Mouse (Mus musculus): ENCODE measurements around the gene Aldh1l1. TPM values are rescaled to one million over a fixed set of nuclear protein-coding genes. Genes with fewer than 3 reads are reported as not detected.

The Aldh1l1 gene
- total and polyA plus RNA-seq, 3 experiments: 0.04 to 0.14 TPM; not detected in 1

DNA sequence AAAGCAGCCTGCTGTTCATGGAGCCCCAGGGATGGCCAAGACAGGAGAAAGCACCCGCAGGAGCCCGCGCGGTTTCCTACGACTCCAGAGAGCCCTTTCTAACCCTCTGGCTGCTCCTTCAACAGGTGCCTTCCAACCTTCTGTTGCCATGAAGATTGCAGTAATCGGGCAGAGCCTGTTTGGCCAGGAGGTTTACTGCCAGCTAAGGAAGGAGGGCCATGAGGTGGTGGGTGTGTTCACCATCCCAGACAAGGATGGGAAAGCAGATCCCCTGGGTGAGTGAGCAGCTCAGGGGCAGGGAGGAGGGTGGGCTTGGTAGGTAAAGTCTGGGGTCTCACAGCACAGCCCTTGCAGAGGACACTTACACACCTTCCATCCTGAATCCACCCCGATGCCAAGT is 70.8 kb downstream of the Aldh1l1 start:
- DNase-seq (ENCODE audit: low read depth, low spot score): no peak
- TF ChIP-seq GABPA (IDR thresholded peaks at IDR 0.05; ENCODE audit: low read depth, low read length) (no peak), JUND (IDR thresholded peaks at IDR 0.05; ENCODE audit: low read depth, low read length) (no peak), SMC3 (IDR thresholded peaks at IDR 0.05; ENCODE audit: low read depth, low read length) (no peak), HCFC1 (IDR thresholded peaks at IDR 0.05; ENCODE audit: low read depth, low read length) (no peak), MAFK (IDR thresholded peaks at IDR 0.05; ENCODE audit: borderline replicate concordance, low read depth, low read length) (no peak), TBP (IDR thresholded peaks at IDR 0.05; ENCODE audit: low read depth, low read length) (no peak), NRF1 (IDR thresholded peaks at IDR 0.05; ENCODE audit: insufficient read depth, low read depth, low read length, poor library complexity, severe bottlenecking) (no peak), MEF2A (IDR thresholded peaks at IDR 0.05; ENCODE audit: extremely low read depth, insufficient replicate concordance, low read depth, low read length, poor library complexity, severe bottlenecking) (no peak), ELF1 (IDR thresholded peaks at IDR 0.05; ENCODE audit: low read depth, low read length) (no peak), TAL1 (IDR thresholded peaks at IDR 0.05; ENCODE audit: low read length) (no peak), UBTF (IDR thresholded peaks at IDR 0.05; ENCODE audit: borderline replicate concordance, insufficient read depth, low read depth, low read length) (no peak), USF1 (IDR thresholded peaks at IDR 0.05; ENCODE audit: low read depth, low read length) (no peak), POLR2AphosphoS2 (IDR thresholded peaks at IDR 0.05; ENCODE audit: low read length) (no peak), MYC (IDR thresholded peaks at IDR 0.05; ENCODE audit: low read depth, low read length) (no peak), KAT2A (conservative IDR thresholded peaks at IDR 0.05; ENCODE audit: low read depth, low read length) (no peak), USF2 (IDR thresholded peaks at IDR 0.05; ENCODE audit: borderline replicate concordance in 1 of 2, insufficient read depth in 1 of 2, low read depth in 1 of 2, low read length in 2 of 2) (no peak)
- no peaks in the 10 kb centered on the region; a peak in 1 of 4 replicates for H3K27me3 ChIP-seq (ENCODE audit: control insufficient read depth in 1 of 2, insufficient read depth in 2 of 2, low read length in 2 of 2)
- H3K27ac ChIP-seq (ENCODE audit: control insufficient read depth, low read depth, low read length): no peak overlapping the region
- no peaks in the 10 kb centered on the region for H3K4me1 ChIP-seq (ENCODE audit: control insufficient read depth in 1 of 2, insufficient read depth in 2 of 2, low read length in 2 of 2)
- H3K9ac ChIP-seq (ENCODE audit: control insufficient read depth, low read depth, low read length, poor library complexity, severe bottlenecking): no peak overlapping the region
- no peaks in the 10 kb centered on the region for H3K36me3 ChIP-seq (ENCODE audit: control insufficient read depth in 1 of 2, insufficient read depth in 2 of 2, low read length in 2 of 2)
- H3K79me2 ChIP-seq (ENCODE audit: control insufficient read depth, insufficient read depth, low read length, poor library complexity): no peaks in the 10 kb centered on the region
- H3K4me3 ChIP-seq (ENCODE audit: control insufficient read depth in 1 of 2, insufficient read depth in 1 of 2, low read depth in 2 of 2, low read length in 2 of 2): no peak overlapping the region
- no peaks in the 10 kb centered on the region for H3K9me3 ChIP-seq (replicated peaks; ENCODE audit: insufficient read depth, low read length)

DNA sequence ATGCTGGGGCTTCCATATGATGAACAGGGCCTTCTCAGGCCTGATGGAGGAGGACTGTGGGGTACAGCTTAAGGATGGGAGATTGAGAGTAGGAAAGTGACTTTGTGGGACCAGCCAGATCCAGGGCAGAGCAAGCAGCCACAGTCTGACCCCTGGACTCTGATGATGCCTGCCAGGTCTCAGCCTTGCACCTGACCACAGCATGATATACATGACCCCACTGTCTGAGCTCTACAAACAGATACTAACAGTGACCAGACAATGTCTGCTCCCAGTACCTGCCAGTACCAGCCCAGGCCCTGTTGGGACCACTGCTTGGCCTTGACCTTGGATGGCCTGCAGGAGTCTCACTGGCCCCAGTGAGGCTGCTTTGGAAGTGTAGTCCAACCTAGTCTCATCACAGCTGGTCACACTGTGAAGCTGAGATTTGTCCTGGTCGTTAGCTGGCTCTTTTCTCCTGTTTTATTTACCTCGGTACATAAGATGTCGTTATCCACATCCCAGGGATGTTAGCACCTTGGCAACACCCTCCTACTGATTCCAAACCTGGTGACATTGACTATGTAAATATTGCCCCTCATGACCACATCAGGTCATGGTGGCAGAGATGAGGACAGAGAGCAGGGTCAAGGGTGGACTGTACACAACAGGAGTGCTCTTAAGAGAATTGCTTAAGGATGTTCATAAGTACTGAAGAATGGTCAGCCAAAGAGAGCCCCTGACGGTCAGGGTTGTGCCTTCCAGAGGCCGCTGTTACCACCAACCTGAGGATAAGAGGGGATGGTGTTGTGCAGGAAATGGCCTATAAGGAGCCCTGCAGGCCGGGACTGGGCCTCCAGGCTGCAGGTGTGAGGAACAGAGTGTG is 71.8 kb downstream of the Aldh1l1 start:
- Histone ChIP-seq H3K27me3 (ENCODE audit: control insufficient read depth in 1 of 2, insufficient read depth in 2 of 2, low read length in 2 of 2) (peaks cover 0 to under 1% of the 10 kb centered on the region in 2 experiments; a peak in 2 of 4 replicates), H3K36me3 (ENCODE audit: control insufficient read depth in 1 of 2, insufficient read depth in 2 of 2, low read length in 2 of 2) (no peaks in the 10 kb centered on the region), H3K27ac (ENCODE audit: control insufficient read depth, low read depth, low read length) (no peak overlapping the region), H3K9me3 (replicated peaks; ENCODE audit: insufficient read depth, low read length) (no peaks in the 10 kb centered on the region), H3K4me3 (ENCODE audit: control insufficient read depth in 1 of 2, insufficient read depth in 1 of 2, low read depth in 2 of 2, low read length in 2 of 2) (no peak overlapping the region), H3K4me1 (ENCODE audit: control insufficient read depth in 1 of 2, insufficient read depth in 2 of 2, low read length in 2 of 2) (no peaks in the 10 kb centered on the region), H3K9ac (ENCODE audit: control insufficient read depth, low read depth, low read length, poor library complexity, severe bottlenecking) (no peak overlapping the region), H3K79me2 (ENCODE audit: control insufficient read depth, insufficient read depth, low read length, poor library complexity) (no peaks in the 10 kb centered on the region)
- DNase-seq (ENCODE audit: low read depth, low spot score): no peak
- no peak for TF ChIP-seq MAFK (IDR thresholded peaks at IDR 0.05; ENCODE audit: borderline replicate concordance, low read depth, low read length)
- no peak for TF ChIP-seq USF2 (IDR thresholded peaks at IDR 0.05; ENCODE audit: borderline replicate concordance in 1 of 2, insufficient read depth in 1 of 2, low read depth in 1 of 2, low read length in 2 of 2)
- TF ChIP-seq TAL1 (IDR thresholded peaks at IDR 0.05; ENCODE audit: low read length): no peak
- no peak for TF ChIP-seq UBTF (IDR thresholded peaks at IDR 0.05; ENCODE audit: borderline replicate concordance, insufficient read depth, low read depth, low read length)
- TF ChIP-seq ZMIZ1 (IDR thresholded peaks at IDR 0.05; ENCODE audit: low read depth, low read length): no peak
- TF ChIP-seq POLR2AphosphoS5 (IDR thresholded peaks at IDR 0.05; ENCODE audit: borderline replicate concordance, low read depth, low read length): no peak
- TF ChIP-seq CHD1 (IDR thresholded peaks at IDR 0.05; ENCODE audit: low read depth, low read length): no peak
- no peak for TF ChIP-seq E2F4 (IDR thresholded peaks at IDR 0.05; ENCODE audit: borderline replicate concordance, low read depth, low read length)
- no peak for TF ChIP-seq GABPA (IDR thresholded peaks at IDR 0.05; ENCODE audit: low read depth, low read length)
